Mouse (Mus musculus): ENCODE data around the gene Sh2b1. TPM values are rescaled to one million over a fixed set of nuclear protein-coding genes. Genes with fewer than 3 reads are reported as not detected.

Sh2b1 gene
- polyA plus RNA-seq, 1 experiment, result 58.8 TPM

GRCm38 (mm10) chr7:126474486-126474955, 703 bp downstream of the Sh2b1 start:
- peaks cover 15% of the 10 kb centered on the region for H3K36me3 ChIP-seq (ENCODE audit: control insufficient read depth, insufficient read depth)
- H3K4me2 ChIP-seq (ENCODE audit: low read depth), result peak overlapping the region; percentile 75
- peaks cover 32% of the 10 kb centered on the region for H3K79me2 ChIP-seq (ENCODE audit: control insufficient read depth, insufficient read depth)
- no peak for TF ChIP-seq TCF12 (IDR thresholded peaks at IDR 0.05; ENCODE audit: insufficient read depth, poor library complexity, severe bottlenecking)
- peak; percentile 56 for TF ChIP-seq POLR2A (IDR thresholded peaks at IDR 0.05; ENCODE audit: insufficient read length, low read depth)
- no peak for TF ChIP-seq CEBPB (IDR thresholded peaks at IDR 0.05; ENCODE audit: insufficient read depth, poor library complexity, severe bottlenecking)
- peak; percentile 48 for TF ChIP-seq POLR2AphosphoS2 (IDR thresholded peaks at IDR 0.05; ENCODE audit: insufficient read length, low read depth)
- TF ChIP-seq MAX (IDR thresholded peaks at IDR 0.05; ENCODE audit: low read depth), result no peak
- TF ChIP-seq MYOG (IDR thresholded peaks at IDR 0.05; ENCODE audit: control insufficient read depth in 1 of 3, insufficient read depth in 1 of 3, insufficient read length in 2 of 3, low read depth in 2 of 3), result peak in 1 of 3 experiments; percentile 59
- TF ChIP-seq E2F4 (IDR thresholded peaks at IDR 0.05; ENCODE audit: insufficient read depth), result no peak
- TF ChIP-seq MYOD1 (IDR thresholded peaks at IDR 0.05; ENCODE audit: control insufficient read depth in 1 of 3, insufficient read length in 2 of 3, low read depth in 2 of 3), result peak in 2 of 3 experiments; percentile 35 to 63
- TF ChIP-seq REST (IDR thresholded peaks at IDR 0.05; ENCODE audit: insufficient read depth, insufficient read length), result no peak
- TF ChIP-seq TCF3 (IDR thresholded peaks at IDR 0.05; ENCODE audit: insufficient read length, low read depth), result no peak
- H3K27me3 ChIP-seq (ENCODE audit: control insufficient read depth, insufficient read depth, insufficient read length), result no peaks in the 10 kb centered on the region
- peak overlapping the region; percentile 90 for H3K4me3 ChIP-seq
- peak overlapping the region; percentile 88 for H3ac ChIP-seq (ENCODE audit: control insufficient read depth, insufficient read length)

GRCm38 (mm10) chr7:126473470-126474086, 1.6 kb downstream of the Sh2b1 start:
- H3K79me2 ChIP-seq (ENCODE audit: control insufficient read depth, insufficient read depth), result peaks cover 32% of the 10 kb centered on the region
- no peaks in the 10 kb centered on the region for H3K27me3 ChIP-seq (ENCODE audit: control insufficient read depth, insufficient read depth, insufficient read length)
- peaks cover 19% of the 10 kb centered on the region for H3K36me3 ChIP-seq (ENCODE audit: control insufficient read depth, insufficient read depth)
- H3K4me3 ChIP-seq, result peak overlapping the region; percentile 90
- TF ChIP-seq MYOD1 (IDR thresholded peaks at IDR 0.05; ENCODE audit: control insufficient read depth in 1 of 3, insufficient read length in 2 of 3, low read depth in 2 of 3) (no peak), TCF12 (IDR thresholded peaks at IDR 0.05; ENCODE audit: insufficient read depth, poor library complexity, severe bottlenecking) (no peak), SRF (IDR thresholded peaks at IDR 0.05; ENCODE audit: control insufficient read depth, insufficient read length, low read depth) (no peak), MAX (IDR thresholded peaks at IDR 0.05; ENCODE audit: low read depth) (no peak), TCF3 (IDR thresholded peaks at IDR 0.05; ENCODE audit: insufficient read length, low read depth) (no peak), USF1 (IDR thresholded peaks at IDR 0.05; ENCODE audit: low read depth) (no peak), POLR2AphosphoS2 (IDR thresholded peaks at IDR 0.05; ENCODE audit: insufficient read length, low read depth) (no peak), CEBPB (IDR thresholded peaks at IDR 0.05; ENCODE audit: insufficient read depth, poor library complexity, severe bottlenecking) (no peak), MYOG (IDR thresholded peaks at IDR 0.05; ENCODE audit: control insufficient read depth in 1 of 3, insufficient read depth in 1 of 3, insufficient read length in 2 of 3, low read depth in 2 of 3) (no peak), POLR2A (IDR thresholded peaks at IDR 0.05; ENCODE audit: insufficient read length, low read depth) (no peak), E2F4 (IDR thresholded peaks at IDR 0.05; ENCODE audit: insufficient read depth) (no peak), REST (IDR thresholded peaks at IDR 0.05; ENCODE audit: insufficient read depth, insufficient read length) (no peak)
- H3K4me2 ChIP-seq (ENCODE audit: low read depth), result peak overlapping the region; percentile 75
- H3ac ChIP-seq (ENCODE audit: control insufficient read depth, insufficient read length), result peak overlapping the region; percentile 88

GRCm38 (mm10) chr7:126472713-126473112, 2.5 kb downstream of the Sh2b1 start:
- H3ac ChIP-seq (ENCODE audit: control insufficient read depth, insufficient read length), result no peak overlapping the region
- H3K4me2 ChIP-seq (ENCODE audit: low read depth), result no peak overlapping the region
- peak overlapping the region; percentile 90 for H3K4me3 ChIP-seq
- no peaks in the 10 kb centered on the region for H3K27me3 ChIP-seq (ENCODE audit: control insufficient read depth, insufficient read depth, insufficient read length)
- H3K36me3 ChIP-seq (ENCODE audit: control insufficient read depth, insufficient read depth), result peaks cover 19% of the 10 kb centered on the region
- TF ChIP-seq REST (IDR thresholded peaks at IDR 0.05; ENCODE audit: insufficient read depth, insufficient read length), result no peak
- no peak for TF ChIP-seq SRF (IDR thresholded peaks at IDR 0.05; ENCODE audit: control insufficient read depth, insufficient read length, low read depth)
- no peak for TF ChIP-seq CEBPB (IDR thresholded peaks at IDR 0.05; ENCODE audit: insufficient read depth, poor library complexity, severe bottlenecking)
- no peak for TF ChIP-seq POLR2A (IDR thresholded peaks at IDR 0.05; ENCODE audit: insufficient read length, low read depth)
- no peak for TF ChIP-seq TCF12 (IDR thresholded peaks at IDR 0.05; ENCODE audit: insufficient read depth, poor library complexity, severe bottlenecking)
- no peak for TF ChIP-seq MYOG (IDR thresholded peaks at IDR 0.05; ENCODE audit: control insufficient read depth in 1 of 3, insufficient read depth in 1 of 3, insufficient read length in 2 of 3, low read depth in 2 of 3)
- TF ChIP-seq MAX (IDR thresholded peaks at IDR 0.05; ENCODE audit: low read depth), result no peak
- no peak for TF ChIP-seq MYOD1 (IDR thresholded peaks at IDR 0.05; ENCODE audit: control insufficient read depth in 1 of 3, insufficient read length in 2 of 3, low read depth in 2 of 3)
- TF ChIP-seq TCF3 (IDR thresholded peaks at IDR 0.05; ENCODE audit: insufficient read length, low read depth), result no peak
- no peak for TF ChIP-seq POLR2AphosphoS2 (IDR thresholded peaks at IDR 0.05; ENCODE audit: insufficient read length, low read depth)
- TF ChIP-seq USF1 (IDR thresholded peaks at IDR 0.05; ENCODE audit: low read depth), result no peak
- TF ChIP-seq E2F4 (IDR thresholded peaks at IDR 0.05; ENCODE audit: insufficient read depth), result no peak
- H3K79me2 ChIP-seq (ENCODE audit: control insufficient read depth, insufficient read depth), result peaks cover 32% of the 10 kb centered on the region

GRCm38 (mm10) chr7:126472306-126472705, 2.9 kb downstream of the Sh2b1 start:
- Histone ChIP-seq H3K27me3 (ENCODE audit: control insufficient read depth, insufficient read depth, insufficient read length) (no peaks in the 10 kb centered on the region), H3K79me2 (ENCODE audit: control insufficient read depth, insufficient read depth) (peaks cover 32% of the 10 kb centered on the region), H3K36me3 (ENCODE audit: control insufficient read depth, insufficient read depth) (peaks cover 19% of the 10 kb centered on the region), H3K4me3 (no peak overlapping the region), H3ac (ENCODE audit: control insufficient read depth, insufficient read length) (no peak overlapping the region), H3K4me2 (ENCODE audit: low read depth) (no peak overlapping the region)
- TF ChIP-seq E2F4 (IDR thresholded peaks at IDR 0.05; ENCODE audit: insufficient read depth), result no peak
- no peak for TF ChIP-seq MYOD1 (IDR thresholded peaks at IDR 0.05; ENCODE audit: control insufficient read depth in 1 of 3, insufficient read length in 2 of 3, low read depth in 2 of 3)
- TF ChIP-seq REST (IDR thresholded peaks at IDR 0.05; ENCODE audit: insufficient read depth, insufficient read length), result no peak
- no peak for TF ChIP-seq MYOG (IDR thresholded peaks at IDR 0.05; ENCODE audit: control insufficient read depth in 1 of 3, insufficient read depth in 1 of 3, insufficient read length in 2 of 3, low read depth in 2 of 3)
- no peak for TF ChIP-seq USF1 (IDR thresholded peaks at IDR 0.05; ENCODE audit: low read depth)
- TF ChIP-seq POLR2A (IDR thresholded peaks at IDR 0.05; ENCODE audit: insufficient read length, low read depth), result no peak
- no peak for TF ChIP-seq TCF3 (IDR thresholded peaks at IDR 0.05; ENCODE audit: insufficient read length, low read depth)
- TF ChIP-seq SRF (IDR thresholded peaks at IDR 0.05; ENCODE audit: control insufficient read depth, insufficient read length, low read depth), result no peak
- TF ChIP-seq POLR2AphosphoS2 (IDR thresholded peaks at IDR 0.05; ENCODE audit: insufficient read length, low read depth), result no peak
- no peak for TF ChIP-seq CEBPB (IDR thresholded peaks at IDR 0.05; ENCODE audit: insufficient read depth, poor library complexity, severe bottlenecking)
- TF ChIP-seq TCF12 (IDR thresholded peaks at IDR 0.05; ENCODE audit: insufficient read depth, poor library complexity, severe bottlenecking), result no peak
